Mouse (Mus musculus) MEL (cell line): ENCODE results near the gene Aqp11.

Experiments
- CTCF ChIP-seq, 3 experiments: IDR thresholded peaks in 2 of 3; conservative IDR thresholded peaks in 1 of 3; 2 replicates each; pipeline ENCODE4 v1.5.1; 2011 to 2012; ENCODE audit warnings: low read length in 3 of 3, low read depth in 2 of 3, mild to moderate bottlenecking in 2 of 3, improper control_type of control experiment in 1 of 3, inconsistent platforms in 1 of 3, mixed read lengths in 1 of 3, moderate library complexity in 1 of 3; ENCODE audit not compliant: control insufficient read depth in 1 of 3, insufficient read depth in 1 of 3, poor library complexity in 1 of 3, severe bottlenecking in 1 of 3
- GATA1 ChIP-seq: IDR thresholded peaks from 2 replicates; pipeline ENCODE4 v1.6.1; 2011; ENCODE audit warnings: low read depth, low read length, improper control_type of control experiment
- MAFK ChIP-seq: IDR thresholded peaks from 2 replicates; pipeline ENCODE4 v1.6.1; 2011; ENCODE audit warnings: low read depth, mild to moderate bottlenecking, low read length, improper control_type of control experiment, borderline replicate concordance
- ZKSCAN1 ChIP-seq: IDR thresholded peaks from 2 replicates; pipeline ENCODE4 v1.6.1; 2012; ENCODE audit warnings: low read depth, mild to moderate bottlenecking, inconsistent platforms, low read length, improper control_type of control experiment, moderate library complexity
- ZNF384 ChIP-seq: IDR thresholded peaks from 2 replicates; pipeline ENCODE4 v1.6.1; 2012; ENCODE audit warnings: low read depth, mild to moderate bottlenecking, inconsistent platforms, low read length, improper control_type of control experiment

DNA sequence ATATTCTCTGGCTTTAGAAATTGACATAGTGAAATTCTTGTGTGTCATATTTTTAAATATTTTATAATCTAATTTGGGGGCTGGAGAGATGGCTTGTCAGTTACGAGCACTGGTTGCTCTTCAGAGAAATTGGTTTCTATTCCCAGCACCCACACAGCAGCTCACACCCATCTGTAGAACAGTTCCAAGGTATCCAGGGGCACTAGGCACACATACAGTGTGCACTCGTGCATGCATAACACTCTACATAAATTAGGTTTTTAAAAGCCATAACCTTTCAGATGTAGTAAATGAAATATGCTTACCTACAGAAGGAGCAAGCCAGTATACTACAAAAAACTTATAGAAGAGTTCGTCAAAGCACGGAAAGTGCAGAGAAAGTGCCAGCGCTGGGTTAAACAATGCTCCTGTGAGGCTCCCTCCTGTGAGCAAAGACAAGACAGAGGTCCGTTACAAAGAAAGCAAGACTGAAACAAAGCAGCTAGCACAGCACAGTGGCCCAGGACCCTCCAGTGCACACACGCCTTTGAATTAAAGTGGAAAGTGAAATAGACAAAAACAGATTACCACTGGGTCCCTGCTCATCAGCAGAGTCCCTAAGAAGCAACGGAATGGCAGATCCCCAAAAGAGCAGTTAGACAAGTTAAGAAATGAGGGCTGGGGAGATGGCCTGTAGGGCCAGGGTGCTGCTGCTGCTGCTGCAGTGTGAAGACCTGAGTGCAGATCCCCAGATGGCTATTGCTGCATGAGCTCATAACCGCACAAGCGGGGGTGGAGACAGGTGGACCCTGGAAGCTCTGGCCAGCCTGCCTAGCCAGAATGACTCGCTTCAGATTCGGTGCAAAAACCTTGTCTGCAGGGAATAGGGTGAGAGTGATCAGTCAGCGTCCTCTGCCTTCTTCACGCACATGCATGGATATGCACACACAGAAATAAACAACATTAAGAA lies 9.1 kb downstream of the Aqp11 start:
- TF ChIP-seq CTCF (IDR thresholded peaks at IDR 0.05 in 2 of 3, conservative IDR thresholded peaks at IDR 0.05 in 1 of 3; ENCODE audit: control insufficient read depth in 1 of 3, insufficient read depth in 1 of 3, low read depth in 2 of 3, low read length in 3 of 3, poor library complexity in 1 of 3, severe bottlenecking in 1 of 3) = no peak
- no peak for TF ChIP-seq MAFK
- no peak for TF ChIP-seq GATA1
- TF ChIP-seq ZKSCAN1 = no peak
- no peak for TF ChIP-seq ZNF384
